Mouse (Mus musculus) forebrain, embryonic 13.5 days (tissue): ENCODE measurements at regions not wholly inside any gene's neighbourhood (a gene's known extent, or its start where the extent isn't known, plus 50 kb on each side); places are given as distances from the start of the nearest gene placed in this dataset.
A peak's percentile ranks its signal among the peaks of the same experiment; 100 is the strongest.

ENCODE experiments used
- ATAC-seq: fragments of 200-750 bp; cut with Nextera tagmentation; 2 replicates; pipeline ENCODE4 v1.8.0; 2017
- H3K27ac ChIP-seq: fragments of 300-500 bp; sonication (generic); 2 replicates; pipeline ENCODE4 v1.5.1; 2015; ENCODE audit warnings: inconsistent platforms, mild to moderate bottlenecking, moderate library complexity
- H3K27me3 ChIP-seq: fragments of 300-500 bp; sonication (generic); 2 replicates; pipeline ENCODE4 v1.6.1; 2015; ENCODE audit warnings: mild to moderate bottlenecking, inconsistent platforms
- H3K36me3 ChIP-seq: fragments of 300-500 bp; sonication (generic); 2 replicates; pipeline ENCODE4 v1.6.1; 2015; ENCODE audit warnings: mild to moderate bottlenecking, inconsistent platforms; ENCODE audit not compliant: poor library complexity, severe bottlenecking
- H3K4me1 ChIP-seq: fragments of 300-500 bp; sonication (generic); 2 replicates; pipeline ENCODE4 v1.6.1; 2015; ENCODE audit warnings: inconsistent platforms
- H3K4me2 ChIP-seq: fragments of 300-500 bp; sonication (generic); 2 replicates; pipeline ENCODE4 v1.6.1; 2015; ENCODE audit warnings: inconsistent platforms, mild to moderate bottlenecking, moderate library complexity
- H3K4me3 ChIP-seq: fragments of 300-500 bp; sonication (generic); 2 replicates; pipeline ENCODE4 v1.5.1; 2015; ENCODE audit warnings: mild to moderate bottlenecking, inconsistent platforms
- H3K9ac ChIP-seq: fragments of 300-500 bp; sonication (generic); 2 replicates; pipeline ENCODE4 v1.6.1; 2015; ENCODE audit warnings: mild to moderate bottlenecking, inconsistent platforms
- H3K9me3 ChIP-seq: fragments of 300-500 bp; sonication (generic); replicated peaks from 2 replicates; pipeline ENCODE4 v1.6.1; 2016; ENCODE audit warnings: inconsistent platforms
- WGBS: fragments of 180-500 bp; shearing (Covaris S2); methylation state at CpG from one replicate; pipeline ENCODE4 v1.1.7; 2015; 5-methylcytosine and 5-hydroxymethylcytosine counted together

DNA sequence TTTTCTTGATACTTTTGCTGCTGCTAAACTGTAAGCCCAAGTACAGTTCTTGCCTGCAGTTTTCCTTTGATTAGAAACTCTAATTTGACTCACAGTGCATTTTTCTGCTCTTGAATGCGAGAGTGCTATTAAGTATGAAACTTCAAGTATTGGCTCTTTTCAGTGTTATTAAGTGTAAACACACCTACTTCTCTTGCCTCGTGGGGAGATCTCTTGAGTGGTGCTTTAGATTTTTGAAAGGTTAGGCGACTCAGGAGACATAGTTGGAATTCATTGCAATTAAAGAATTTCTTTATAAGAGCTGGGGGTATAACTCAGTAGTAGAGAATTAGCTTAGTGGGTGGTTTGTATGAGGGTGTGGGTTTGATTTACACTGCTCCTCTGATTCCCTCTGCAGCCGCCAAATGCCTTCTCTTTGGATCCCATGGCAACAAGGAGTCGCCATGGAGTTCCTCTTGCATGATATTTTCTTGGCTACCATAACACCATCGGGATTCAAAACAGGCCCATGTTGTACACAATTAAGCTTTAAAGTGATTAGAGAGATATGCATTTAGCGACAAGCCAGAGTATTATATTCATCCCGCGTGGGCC is 88.1 kb upstream of the Rxylt1 start:
- WGBS = 73% methylated on average over 9 of the region's 9 CpGs
- Histone ChIP-seq H3K9me3 (no peaks in the 10 kb centered on the region), H3K4me3 (no peak overlapping the region)

DNA sequence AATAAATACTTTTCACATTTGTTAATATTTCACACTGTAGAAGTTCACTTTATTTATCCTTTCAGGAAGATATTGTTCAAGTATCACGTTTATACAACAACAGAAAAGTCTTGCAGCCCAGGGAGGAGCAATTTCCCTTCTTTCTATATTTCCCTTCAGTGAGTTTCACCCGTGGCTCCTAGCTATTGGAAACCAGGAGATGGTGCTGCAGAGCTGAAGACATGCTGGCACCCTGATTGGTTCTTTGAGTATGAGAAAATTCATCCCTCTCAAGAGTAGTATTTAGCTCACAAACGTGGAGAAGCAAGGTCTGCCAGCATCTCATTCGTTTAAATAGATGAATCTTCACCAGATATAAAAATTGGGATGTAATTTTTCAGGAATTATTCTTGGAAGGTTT is 85.9 kb upstream of the Rxylt1 start:
- Histone ChIP-seq H3K4me3 (no peak overlapping the region), H3K4me2 (no peak overlapping the region)
- ATAC-seq = no peak

More for the DNA sequence above, 88.1 kb upstream of the Rxylt1 start:
- no peak overlapping the region for H3K9ac ChIP-seq
- no peak overlapping the region for H3K27ac ChIP-seq
- no peaks in the 10 kb centered on the region for H3K36me3 ChIP-seq
- no peak for ATAC-seq
- H3K4me1 ChIP-seq = no peaks in the 10 kb centered on the region
- no peaks in the 10 kb centered on the region for H3K27me3 ChIP-seq
- no peak overlapping the region for H3K4me2 ChIP-seq

DNA sequence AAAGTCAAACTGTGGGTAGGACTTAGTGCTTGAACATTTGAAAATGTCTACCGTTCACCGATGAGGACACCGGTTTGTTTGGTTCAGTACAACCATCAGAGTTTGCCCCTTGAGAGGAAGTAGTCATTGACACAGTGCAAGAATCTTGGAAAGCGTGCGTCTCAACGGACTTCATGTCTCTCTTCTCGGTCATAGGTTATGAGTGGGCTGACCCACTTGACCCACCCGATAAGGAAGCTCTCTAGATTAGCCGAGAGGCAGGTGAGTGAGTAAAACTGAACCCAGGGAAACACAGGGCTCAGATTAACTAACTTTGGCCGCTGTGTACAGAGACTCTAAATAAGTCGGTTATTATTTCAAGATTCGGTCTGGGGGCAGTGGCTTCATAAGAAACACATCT is 51.9 kb upstream of the Rxylt1 start:
- Histone ChIP-seq H3K9me3 (no peaks in the 10 kb centered on the region), H3K27me3 (no peaks in the 10 kb centered on the region), H3K27ac (no peak overlapping the region; the same call in 1 of the 2 replicates), H3K36me3 (no peaks in the 10 kb centered on the region), H3K4me2 (no peak overlapping the region), H3K4me1 (no peaks in the 10 kb centered on the region), H3K9ac (no peak overlapping the region), H3K4me3 (no peak overlapping the region)
- peak; percentile 24; the same call in 1 of the 2 replicates for ATAC-seq
- 94% methylated on average over 12 of the region's 12 CpGs for WGBS

More for the DNA sequence above, 85.9 kb upstream of the Rxylt1 start:
- H3K27me3 ChIP-seq = no peaks in the 10 kb centered on the region
- H3K36me3 ChIP-seq = no peaks in the 10 kb centered on the region
- H3K27ac ChIP-seq = no peak overlapping the region
- no peak overlapping the region for H3K9ac ChIP-seq
- 35% methylated on average over 4 of the region's 4 CpGs for WGBS
- no peaks in the 10 kb centered on the region for H3K4me1 ChIP-seq
- H3K9me3 ChIP-seq = no peaks in the 10 kb centered on the region

DNA sequence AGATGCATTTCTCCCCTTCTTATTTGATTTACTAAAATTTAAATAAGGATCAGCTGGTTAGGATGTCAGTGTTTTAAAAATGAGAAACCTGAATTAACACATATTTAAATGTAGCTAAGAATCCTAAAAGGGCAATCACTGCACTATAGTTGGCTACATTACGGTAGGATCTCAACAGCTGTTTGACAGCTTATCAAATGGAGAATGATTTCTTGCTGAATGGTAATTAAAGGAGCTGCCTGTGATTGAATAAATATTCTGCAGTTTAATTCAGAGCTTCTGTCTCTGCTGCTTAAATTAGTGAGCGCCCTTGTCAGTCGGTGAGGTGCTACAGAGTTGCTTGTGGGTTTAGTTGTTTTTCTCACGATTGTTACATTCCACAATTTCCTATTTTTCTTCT is 51.4 kb upstream of the Rxylt1 start:
- peak; percentile 66 for ATAC-seq
- Histone ChIP-seq H3K4me2 (no peak overlapping the region), H3K27me3 (no peaks in the 10 kb centered on the region), H3K4me3 (no peak overlapping the region), H3K4me1 (no peaks in the 10 kb centered on the region), H3K36me3 (no peaks in the 10 kb centered on the region), H3K9me3 (no peaks in the 10 kb centered on the region), H3K9ac (no peak overlapping the region), H3K27ac (no peak overlapping the region)
- WGBS = 73% methylated on average over 4 of the region's 4 CpGs
